Mouse (Mus musculus): ENCODE measurements around the gene Gda. TPM values are rescaled to one million over a fixed set of nuclear protein-coding genes. Genes with fewer than 3 reads are reported as not detected.

The Gda gene
- total RNA-seq, 2 experiments from 2014 or later = 6.4 to 7.7 TPM

DNA sequence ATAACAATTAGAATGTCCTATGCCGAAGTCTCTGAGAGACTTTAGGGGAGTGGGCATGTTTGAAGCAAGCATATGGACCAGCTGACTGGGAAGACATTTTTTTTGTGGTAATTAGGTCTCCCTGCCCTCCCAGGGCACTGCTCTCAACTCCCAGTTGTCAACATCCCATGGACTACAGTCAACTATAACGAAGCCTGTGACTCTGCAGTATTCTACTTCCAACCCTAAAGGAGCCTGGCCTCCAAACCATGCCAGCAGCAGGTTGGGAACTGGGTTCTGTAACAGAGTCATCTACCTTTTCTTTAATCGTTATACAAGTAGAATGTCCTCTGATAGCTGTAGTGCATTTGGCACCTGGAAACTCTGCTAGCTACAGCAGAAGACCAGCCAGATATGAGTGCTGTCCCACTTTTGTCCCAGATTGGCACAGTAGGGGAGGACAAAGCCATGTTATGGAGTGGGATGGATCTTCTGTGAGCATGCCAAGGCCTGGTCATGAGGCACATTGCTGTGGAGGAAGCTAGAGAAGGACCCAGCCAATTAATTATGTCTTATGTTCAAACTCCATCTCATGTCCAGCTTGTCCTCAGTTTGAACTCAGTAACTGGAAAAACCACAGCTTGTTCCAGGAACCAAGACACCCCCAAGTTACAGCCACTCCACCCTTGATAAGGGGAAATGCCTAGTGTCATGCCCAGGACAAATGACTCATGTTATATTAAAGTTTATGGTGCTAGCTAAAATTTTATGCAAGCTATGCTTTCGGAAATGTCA is 96.6 kb downstream of the Gda start:
- no peak for DNase-seq (ENCODE audit: low spot score)

DNA sequence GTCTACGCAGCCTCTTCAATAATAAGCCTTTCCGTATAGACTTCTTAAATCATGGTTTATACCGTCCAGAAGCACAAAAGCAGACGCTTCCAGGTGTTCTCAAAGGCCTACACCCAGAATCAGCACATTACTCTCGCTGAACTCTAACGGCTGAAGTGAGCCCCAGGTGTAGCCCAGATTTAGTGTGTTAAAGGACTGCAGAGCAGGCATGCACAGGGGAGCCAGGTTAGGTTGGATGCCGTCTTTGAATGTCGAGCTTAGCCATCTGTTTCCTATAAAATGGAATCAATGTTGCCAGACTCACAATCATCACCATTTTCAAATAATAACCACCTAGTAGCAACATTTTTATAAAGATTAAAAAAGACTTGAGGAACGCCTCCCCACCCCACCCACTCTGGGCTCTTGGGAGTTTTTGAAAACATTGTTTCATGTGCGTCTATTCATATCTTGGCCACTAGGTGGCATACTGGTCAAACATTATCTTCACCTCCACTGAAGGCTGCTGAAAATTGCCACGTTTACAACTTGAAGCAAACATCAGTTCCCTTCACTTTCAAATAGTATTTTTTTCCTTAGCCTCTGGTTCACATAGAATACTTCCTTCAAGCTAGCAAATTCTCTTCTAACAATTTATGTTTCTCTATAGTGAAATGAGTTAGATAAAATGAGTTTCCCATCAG is 100.0 kb downstream of the Gda start:
- DNase-seq (ENCODE audit: low spot score) = peak; percentile 53

DNA sequence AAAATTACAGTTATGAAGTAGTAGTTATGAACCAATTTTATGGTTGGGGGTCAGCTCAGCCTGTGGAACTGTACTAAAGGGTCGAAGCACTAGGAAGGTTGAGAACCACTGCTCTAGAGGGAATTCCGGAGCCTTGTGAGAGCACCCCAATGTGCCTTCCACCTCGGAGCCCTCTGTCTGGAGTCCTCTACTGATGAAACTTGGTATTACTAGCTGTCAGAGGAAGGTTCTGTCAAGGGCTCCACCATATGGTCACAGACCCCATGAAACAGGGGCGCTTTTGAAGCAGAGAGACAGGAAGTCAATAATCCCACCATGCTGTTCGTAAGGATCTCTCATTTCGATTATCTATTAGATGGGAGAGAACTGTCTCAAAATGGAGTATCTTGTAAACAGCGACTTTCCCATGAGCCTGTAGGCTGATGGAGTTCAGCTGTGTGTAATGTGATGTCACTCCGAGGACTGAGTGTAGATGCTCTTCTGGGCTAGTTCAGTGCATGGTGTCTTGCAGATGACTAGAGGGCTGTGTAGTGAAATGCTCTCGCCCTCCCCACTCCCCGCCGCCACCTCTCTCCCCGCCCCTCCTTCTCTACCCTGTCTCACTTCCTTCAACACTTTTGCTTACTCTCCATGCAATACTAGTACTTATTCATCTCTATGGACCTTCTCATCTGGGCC is 100.7 kb downstream of the Gda start:
- no peak for DNase-seq (ENCODE audit: low spot score)

DNA sequence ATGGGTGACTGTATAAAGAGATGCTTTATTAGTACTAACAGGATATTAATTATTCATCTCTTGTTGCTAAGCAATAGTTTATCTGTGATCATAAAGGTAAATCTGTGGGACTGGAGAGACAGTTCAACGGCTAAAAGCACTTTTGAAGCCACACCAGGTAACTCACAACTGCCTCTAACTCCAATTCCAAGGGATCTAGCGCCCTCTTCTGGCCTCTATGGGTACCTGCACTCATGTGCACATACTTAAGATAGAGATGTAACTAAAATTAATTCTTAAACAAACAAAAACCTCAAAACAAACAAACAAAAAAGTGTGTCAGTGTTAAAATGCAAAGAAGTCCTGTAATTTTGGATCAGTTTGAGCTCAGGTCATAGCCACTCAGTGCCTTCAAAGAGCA is 101.9 kb downstream of the Gda start:
- DNase-seq (ENCODE audit: low spot score) = no peak

DNA sequence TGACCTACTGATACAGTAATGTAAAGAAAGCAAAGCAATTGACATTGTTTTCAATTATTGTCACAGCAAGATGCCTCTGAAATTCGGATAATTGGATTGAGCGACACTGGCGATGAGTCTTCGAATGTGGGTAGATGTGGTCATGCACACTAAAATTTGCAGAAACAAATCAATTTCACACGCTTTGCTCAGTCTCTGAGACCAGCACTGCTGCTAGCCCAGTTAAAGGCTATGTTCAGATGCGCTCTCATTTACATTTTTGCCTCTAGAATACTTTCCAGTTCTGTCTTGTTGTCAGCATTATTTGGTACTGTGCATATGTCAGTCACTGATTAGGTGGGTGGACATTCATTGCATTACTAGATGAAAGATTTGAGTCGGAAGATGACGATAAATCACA is 102.5 kb downstream of the Gda start:
- no peak for DNase-seq (ENCODE audit: low spot score)

DNA sequence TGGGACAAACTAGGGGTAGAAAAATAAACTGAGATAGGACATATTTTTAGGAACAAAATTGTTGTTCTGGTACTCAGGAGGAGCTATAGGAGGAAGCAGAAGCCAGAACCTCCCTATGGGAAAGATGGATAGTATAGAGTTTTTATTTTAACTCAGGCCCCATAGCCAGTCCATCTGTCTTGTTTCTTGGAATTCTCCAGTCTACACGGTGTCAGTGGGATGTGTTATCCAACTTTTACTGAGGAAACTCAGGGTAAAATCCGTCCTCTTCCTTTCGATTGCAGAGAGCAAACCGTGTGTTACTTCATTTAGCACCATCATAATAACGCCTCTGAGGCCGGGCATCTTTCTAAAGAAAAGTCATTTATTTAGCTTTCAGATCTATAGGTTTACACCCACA is 104.1 kb downstream of the Gda start:
- DNase-seq (ENCODE audit: low spot score) = no peak

DNA sequence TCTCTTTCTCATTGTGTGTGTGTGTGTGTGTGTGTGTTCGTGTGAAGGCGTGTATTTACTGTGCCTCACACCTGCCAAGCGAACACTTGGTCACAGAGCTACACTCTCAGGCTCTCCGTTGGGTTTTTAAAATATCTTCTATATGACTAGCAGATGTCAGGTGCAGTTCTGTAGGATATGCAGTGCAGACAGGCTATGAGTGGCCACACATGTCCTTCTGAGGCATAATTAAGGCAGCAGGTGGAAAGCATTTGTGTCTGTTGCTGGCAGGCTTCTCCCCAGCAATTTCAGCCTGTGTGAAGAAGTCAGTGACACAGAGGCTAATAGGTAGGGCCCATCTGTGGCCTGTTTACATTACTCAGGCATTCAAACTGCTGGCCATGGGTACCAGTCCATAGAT is 104.7 kb downstream of the Gda start:
- DNase-seq (ENCODE audit: low spot score) = no peak

DNA sequence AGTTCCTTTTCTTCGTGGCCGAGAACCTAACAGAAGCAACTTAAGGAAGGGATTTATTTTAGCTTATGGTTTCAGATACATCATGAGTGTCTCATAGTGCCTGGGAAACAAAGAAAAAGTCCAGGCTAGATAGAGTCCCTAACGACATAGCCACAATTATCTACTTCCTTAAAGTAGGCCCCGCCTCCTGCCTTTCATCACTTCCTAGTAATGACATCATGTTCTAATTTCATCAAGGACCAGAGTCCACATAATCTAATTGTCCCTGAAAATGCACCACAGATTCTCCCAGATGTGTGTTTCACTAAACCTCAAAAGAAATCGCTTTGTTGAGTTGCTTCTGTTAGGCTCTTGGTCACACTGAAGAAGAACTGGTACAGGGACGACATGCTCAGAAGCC is 115.5 kb downstream of the Gda start:
- DNase-seq (ENCODE audit: low spot score) = no peak

DNA sequence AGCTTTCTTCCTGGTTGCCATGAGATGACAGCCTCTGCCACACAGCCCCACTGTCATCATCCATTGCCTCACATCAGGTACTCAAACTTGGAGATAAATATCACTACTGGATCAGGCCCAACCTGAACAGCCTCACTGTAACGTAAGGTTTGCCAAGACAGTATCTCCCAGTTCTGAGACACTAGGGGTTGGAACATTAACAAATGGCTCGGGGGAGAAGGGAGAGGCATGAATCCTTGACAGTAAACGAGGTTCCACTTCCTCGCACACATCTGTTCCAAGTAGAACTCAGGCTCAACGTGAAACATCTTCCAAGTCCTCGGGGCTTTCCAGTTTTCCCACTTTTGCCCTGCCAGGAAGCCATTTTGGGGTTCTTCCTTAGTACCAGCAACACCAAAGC is 123.6 kb downstream of the Gda start:
- no peak for DNase-seq (ENCODE audit: low spot score)

DNA sequence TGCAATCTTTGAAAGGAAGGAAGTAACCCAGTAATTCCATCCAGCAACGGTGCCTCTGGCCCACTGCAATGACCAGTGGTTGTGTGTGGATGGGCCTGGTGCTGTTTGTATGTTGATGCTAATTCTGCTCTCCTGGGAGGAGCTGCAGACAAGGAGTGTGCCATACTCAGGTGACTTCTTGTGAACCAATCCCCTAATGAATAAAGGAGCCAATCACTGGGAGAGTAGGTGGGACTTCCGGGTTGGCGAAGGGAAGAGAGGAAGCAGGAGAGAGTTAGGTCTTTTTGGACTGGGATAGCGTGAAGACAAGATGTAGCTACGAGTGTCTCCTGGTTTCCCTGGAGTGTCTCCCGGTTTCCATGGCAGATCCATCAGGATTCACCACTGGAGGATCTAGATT is 126.6 kb downstream of the Gda start:
- no peak for DNase-seq (ENCODE audit: low spot score)

Other genes starting within 250 kb of the Gda start
- 100 to 1,000 TPM; 249 to 268 TPM for gene Zfand5, start 201.2 kb downstream of the Gda start, total RNA-seq (2021)
- 1 to 10 TPM; 7.8 to 8.1 TPM for gene 1110059E24Rik, start 179.5 kb upstream of the Gda start, total RNA-seq (2021)
- 10 to 100 TPM; 15.7 to 17.1 TPM for gene Abhd17b, start 179.7 kb upstream of the Gda start, total RNA-seq (2021)